Mouse (Mus musculus) hematopoietic stem cell, adult 5-6 weeks (primary cell): ENCODE data around the gene Cphx3. TPM values are rescaled to one million over a fixed set of nuclear protein-coding genes. Genes with fewer than 3 reads are reported as not detected.
"Not testable (repeated sequence)": the region's sequence is repeated elsewhere in the genome, so short reads cannot be mapped to it uniquely, and the experiment has no call there.

Source experiments
- ATAC-seq, 2 experiments: fragments of 125-278 bp in 1 of 2; replicated peaks in 1 of 2; 2 replicates each; pipeline ENCODE4 v1.8.0; 2016 to 2017; ENCODE audit warnings: inconsistent platforms in 2 of 2, mild to moderate bottlenecking in 2 of 2, moderate number of reproducible peaks in 2 of 2, low read depth in 1 of 2, moderate TSS enrichment in 1 of 2; ENCODE audit not compliant: low FRiP score in 2 of 2, poor library complexity in 2 of 2, severe bottlenecking in 2 of 2, insufficient read depth in 1 of 2, low TSS enrichment in 1 of 2
- total RNA-seq: library from RNA; stranded (forward); fragments of 172-1452, 232-1000 nt; gene quantifications from 2 replicates; pipeline ENCODE4 v1.2.3, GENCODE M21; 2017

Cphx3 gene
- total RNA-seq = not detected in 2 replicates

- not testable (repeated sequence) for ATAC-seq
Measured at GRCm38 (mm10) chr14:26081997-26082396, at the start of gene Cphx3. Gene Cphx3 (plus strand): TSS chr14:26082297.

GRCm38 (mm10) chr14:26034364-26034763, 47.7 kb upstream of the Cphx3 start:
- ATAC-seq = not testable (repeated sequence)

- ATAC-seq = not testable (repeated sequence)
Measured at GRCm38 (mm10) chr14:26035439-26035838, 46.7 kb upstream of the Cphx3 start.

- not testable (repeated sequence) for ATAC-seq
Measured at GRCm38 (mm10) chr14:26042611-26043010, 39.5 kb upstream of the Cphx3 start, which contains the start of gene Gm9780. Gene Gm9780 (minus strand): TSS chr14:26042711.

- not testable (repeated sequence) for ATAC-seq
Measured at GRCm38 (mm10) chr14:26045007-26045406, 37.1 kb upstream of the Cphx3 start.

GRCm38 (mm10) chr14:26047026-26047425, 35.1 kb upstream of the Cphx3 start:
- ATAC-seq = peak; percentile 56 to 70

GRCm38 (mm10) chr14:26048767-26049166, 33.3 kb upstream of the Cphx3 start:
- ATAC-seq = not testable (repeated sequence)

- not testable (repeated sequence) for ATAC-seq
Measured at GRCm38 (mm10) chr14:26058184-26058583, 23.9 kb upstream of the Cphx3 start.

- ATAC-seq = not testable (repeated sequence)
Measured at GRCm38 (mm10) chr14:26059362-26059761, 22.7 kb upstream of the Cphx3 start.

GRCm38 (mm10) chr14:26066574-26067324, 15.3 kb upstream of the Cphx3 start:
- peak; percentile 75 to 86 for ATAC-seq

- ATAC-seq = peak; percentile 82 to 84
Measured at GRCm38 (mm10) chr14:26067325-26067633, 14.8 kb upstream of the Cphx3 start, which contains the start of gene Tmem254c. Gene Tmem254c (minus strand): TSS chr14:26067355.

GRCm38 (mm10) chr14:26076620-26077390, 5.3 kb upstream of the Cphx3 start:
- ATAC-seq = not testable (repeated sequence)

GRCm38 (mm10) chr14:26081216-26081615, 881 bp upstream of the Cphx3 start, which contains the start of gene Cphx2:
Gene Cphx2 (plus strand): TSS chr14:26081516.
- not testable (repeated sequence) for ATAC-seq

GRCm38 (mm10) chr14:26097622-26098021, 15.5 kb downstream of the Cphx3 start:
- not testable (repeated sequence) for ATAC-seq

- peak; percentile 37 to 39; a peak in 1 of 4 replicates for ATAC-seq
Measured at GRCm38 (mm10) chr14:26118150-26118549, 36.1 kb downstream of the Cphx3 start, which contains the start of gene Duxbl2. Gene Duxbl2 (plus strand): TSS chr14:26118349.

GRCm38 (mm10) chr14:26118550-26119000, 36.5 kb downstream of the Cphx3 start:
- peak; percentile 37 to 51; a peak in 3 of 4 replicates for ATAC-seq

- 0 out of 4 replicates have a peak, but pooled peaks of 1 of the 2 experiments have one; percentile 7 for ATAC-seq
Measured at GRCm38 (mm10) chr14:26119095-26119494, 37.0 kb downstream of the Cphx3 start.

- ATAC-seq = not testable (repeated sequence)
Measured at GRCm38 (mm10) chr14:26147095-26147494, 65.0 kb downstream of the Cphx3 start.
